Mouse (Mus musculus): ENCODE measurements around the gene Dleu7. TPM values are rescaled to one million over a fixed set of nuclear protein-coding genes. Genes with fewer than 3 reads are reported as not detected.

Gene Dleu7
- total and polyA plus RNA-seq, 3 experiments, result 0.23 TPM; not detected in 2

DNA sequence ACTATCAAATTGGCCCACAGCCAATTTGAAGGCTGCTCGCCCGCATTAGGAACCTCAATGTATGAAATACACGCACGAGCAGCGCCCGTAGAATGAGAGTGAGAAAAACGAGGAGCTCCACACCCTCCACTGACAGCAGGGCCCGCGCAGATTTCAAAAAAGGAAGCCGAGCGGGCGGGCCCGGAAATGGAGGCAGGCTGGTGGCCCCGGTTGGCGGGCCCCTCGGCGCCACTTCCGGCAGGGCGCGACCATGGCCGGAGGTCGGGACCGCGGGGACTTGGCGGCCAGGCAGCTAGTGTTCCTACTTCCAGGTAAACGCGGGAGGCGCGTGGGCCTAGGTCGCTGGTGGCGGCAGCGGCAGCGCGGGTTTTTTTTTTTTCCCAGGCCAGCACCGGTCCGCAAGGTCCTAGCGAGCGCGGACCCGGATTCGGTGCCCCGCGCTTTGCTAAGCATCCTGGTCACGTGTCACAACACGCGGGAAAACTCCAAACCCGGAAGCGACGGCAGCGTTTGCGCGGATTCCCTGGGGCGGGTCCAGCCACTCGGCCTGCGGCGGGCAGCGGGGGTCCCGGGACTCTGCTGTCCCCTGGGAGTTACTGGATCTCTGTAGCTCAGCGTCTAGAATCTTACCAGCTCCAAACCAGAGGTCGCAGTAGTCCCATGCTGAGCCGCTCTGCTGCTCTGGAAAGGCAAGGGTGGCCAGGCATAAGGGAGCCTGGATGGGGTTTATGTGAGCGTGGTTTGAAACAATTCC lies 39.2 kb upstream of the Dleu7 start:
- no peaks in the 10 kb centered on the region for H3K36me3 ChIP-seq (ENCODE audit: control insufficient read depth, insufficient read depth, low read length)
- H3K9ac ChIP-seq (ENCODE audit: low read depth, low read length), result peak overlapping the region; percentile 77
- under 1% methylated on average over 62 of the region's 62 CpGs for WGBS
- peak; percentile 25 for TF ChIP-seq CTCF (IDR thresholded peaks at IDR 0.05)
- TF ChIP-seq EP300 (IDR thresholded peaks at IDR 0.05; ENCODE audit: insufficient read depth, low read depth, low read length), result no peak
- 0 out of 2 replicates have a peak, but pooled peaks have one; percentile 48 for TF ChIP-seq POLR2A (IDR thresholded peaks at IDR 0.05; ENCODE audit: insufficient read depth, low read depth, low read length)
- no peaks in the 10 kb centered on the region for H3K79me2 ChIP-seq (replicated peaks; ENCODE audit: control insufficient read depth, insufficient read depth, low read length)
- peak; percentile 91 to 93 for DNase-seq
- H3K4me3 ChIP-seq, result peak overlapping the region; percentile 78
- H3K4me1 ChIP-seq (ENCODE audit: control insufficient read depth, insufficient read depth, low read length), result 0 out of 2 replicates have a peak, but pooled peaks cover 1% of the 10 kb centered on the region
- H3K27ac ChIP-seq, result peak overlapping the region; percentile 90
- intact Hi-C loops (cut with DNase I), result loop anchor here (2.0 to 10.0 kb wide), 3 partner anchors 39 to 647 kb away; partner anchors contain the start of gene Gucy1b2
- no peaks in the 10 kb centered on the region for H3K27me3 ChIP-seq (ENCODE audit: control insufficient read depth, insufficient read depth, low read length)

DNA sequence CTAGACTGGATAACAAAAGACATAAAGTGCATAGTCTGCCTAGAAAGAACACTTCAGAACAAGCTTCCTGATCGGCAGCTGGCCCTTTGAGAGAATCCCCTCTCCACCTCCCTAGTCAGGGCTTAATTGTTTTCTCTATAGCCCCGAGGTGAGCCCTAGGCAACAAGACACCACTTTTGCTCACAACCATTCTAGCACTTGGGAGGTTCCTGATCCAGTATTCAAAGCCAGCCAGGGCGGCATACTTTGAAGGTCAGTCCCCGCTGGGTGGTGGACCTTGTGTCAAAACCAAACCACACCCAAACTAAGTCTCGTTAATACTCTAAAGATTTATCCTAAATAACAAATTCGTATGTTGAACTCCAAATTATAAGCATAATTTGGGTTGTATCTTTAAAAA lies 38.6 kb upstream of the Dleu7 start:
- no peak for DNase-seq
- WGBS, result 13% methylated on average over 6 of the region's 6 CpGs
- 0 out of 2 replicates have a peak, but pooled peaks cover 1% of the 10 kb centered on the region for H3K4me1 ChIP-seq (ENCODE audit: control insufficient read depth, insufficient read depth, low read length)
- peak overlapping the region; percentile 78 for H3K4me3 ChIP-seq
- TF ChIP-seq CTCF (IDR thresholded peaks at IDR 0.05) (no peak), POLR2A (IDR thresholded peaks at IDR 0.05; ENCODE audit: insufficient read depth, low read depth, low read length) (no peak), EP300 (IDR thresholded peaks at IDR 0.05; ENCODE audit: insufficient read depth, low read depth, low read length) (no peak)
- H3K79me2 ChIP-seq (replicated peaks; ENCODE audit: control insufficient read depth, insufficient read depth, low read length), result no peaks in the 10 kb centered on the region
- H3K9ac ChIP-seq (ENCODE audit: low read depth, low read length), result no peak overlapping the region
- intact Hi-C loops (cut with DNase I), result loop anchor here (10.0 kb wide), 1 partner anchor 647 kb away; no protein-coding TSS in a partner anchor
- no peak overlapping the region for H3K27ac ChIP-seq
- H3K27me3 ChIP-seq (ENCODE audit: control insufficient read depth, insufficient read depth, low read length), result no peaks in the 10 kb centered on the region
- H3K36me3 ChIP-seq (ENCODE audit: control insufficient read depth, insufficient read depth, low read length), result no peaks in the 10 kb centered on the region

DNA sequence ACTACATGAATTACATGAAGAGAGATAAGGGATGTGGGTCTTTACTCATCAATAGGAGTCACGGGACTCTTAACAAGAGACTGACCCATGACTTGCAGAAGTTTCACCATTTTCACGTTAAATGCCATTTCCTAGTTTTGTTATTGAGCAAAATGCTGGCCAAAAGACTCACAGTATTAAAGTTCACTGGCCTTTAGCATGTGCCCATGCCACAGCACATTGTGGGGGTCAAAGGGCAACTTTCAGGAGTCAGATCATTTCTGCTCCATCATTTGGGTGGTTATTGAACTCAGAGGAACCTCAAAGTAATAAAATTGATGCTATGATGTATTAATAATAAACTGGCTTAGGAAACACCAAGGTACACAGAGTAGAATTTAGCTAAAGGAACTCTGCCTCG lies 36.8 kb upstream of the Dleu7 start:
- no peaks in the 10 kb centered on the region for H3K79me2 ChIP-seq (replicated peaks; ENCODE audit: control insufficient read depth, insufficient read depth, low read length)
- H3K4me3 ChIP-seq, result no peak overlapping the region
- H3K27me3 ChIP-seq (ENCODE audit: control insufficient read depth, insufficient read depth, low read length), result no peaks in the 10 kb centered on the region
- H3K9ac ChIP-seq (ENCODE audit: low read depth, low read length), result no peak overlapping the region
- intact Hi-C loops (cut with DNase I), result loop anchor here (10.0 kb wide), 1 partner anchor 645 kb away; no protein-coding TSS in a partner anchor
- WGBS, result 83% methylated on average over 3 of the region's 3 CpGs
- no peak for TF ChIP-seq POLR2A (IDR thresholded peaks at IDR 0.05; ENCODE audit: insufficient read depth, low read depth, low read length)
- TF ChIP-seq EP300 (IDR thresholded peaks at IDR 0.05; ENCODE audit: insufficient read depth, low read depth, low read length), result no peak
- no peak for TF ChIP-seq CTCF (IDR thresholded peaks at IDR 0.05)
- H3K4me1 ChIP-seq (ENCODE audit: control insufficient read depth, insufficient read depth, low read length), result 0 out of 2 replicates have a peak, but pooled peaks cover 1% of the 10 kb centered on the region
- DNase-seq, result no peak
- no peaks in the 10 kb centered on the region for H3K36me3 ChIP-seq (ENCODE audit: control insufficient read depth, insufficient read depth, low read length)
- no peak overlapping the region for H3K27ac ChIP-seq

DNA sequence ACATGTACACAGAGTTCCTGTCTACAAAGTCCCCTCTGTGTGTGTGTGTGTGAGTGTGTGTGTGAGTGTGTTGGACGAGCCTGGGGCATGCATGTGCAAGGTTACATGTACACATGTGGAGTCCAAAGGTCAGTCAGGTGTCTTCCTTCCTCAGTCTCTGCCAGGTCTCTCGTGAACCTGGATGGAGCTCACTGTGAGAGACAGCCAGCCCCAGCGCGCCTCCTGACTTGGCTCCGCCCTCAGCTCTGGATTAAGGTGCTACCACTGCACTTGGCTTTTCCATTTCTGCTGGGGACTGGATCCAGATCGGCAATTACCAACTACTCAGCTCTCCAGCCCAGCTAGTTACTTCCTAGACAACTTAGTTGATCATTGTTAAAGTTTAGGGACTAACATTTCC lies 35.8 kb upstream of the Dleu7 start:
- H3K27me3 ChIP-seq (ENCODE audit: control insufficient read depth, insufficient read depth, low read length), result no peaks in the 10 kb centered on the region
- no peak overlapping the region for H3K9ac ChIP-seq (ENCODE audit: low read depth, low read length)
- H3K27ac ChIP-seq, result no peak overlapping the region
- 58% methylated on average over 6 of the region's 6 CpGs for WGBS
- no peak overlapping the region for H3K4me3 ChIP-seq
- intact Hi-C loops (cut with DNase I), result no loop called here
- TF ChIP-seq CTCF (IDR thresholded peaks at IDR 0.05), result no peak
- no peak for TF ChIP-seq POLR2A (IDR thresholded peaks at IDR 0.05; ENCODE audit: insufficient read depth, low read depth, low read length)
- no peak for TF ChIP-seq EP300 (IDR thresholded peaks at IDR 0.05; ENCODE audit: insufficient read depth, low read depth, low read length)
- 0 out of 2 replicates have a peak, but pooled peaks cover 1% of the 10 kb centered on the region for H3K4me1 ChIP-seq (ENCODE audit: control insufficient read depth, insufficient read depth, low read length)
- DNase-seq, result no peak
- H3K36me3 ChIP-seq (ENCODE audit: control insufficient read depth, insufficient read depth, low read length), result no peaks in the 10 kb centered on the region
- no peaks in the 10 kb centered on the region for H3K79me2 ChIP-seq (replicated peaks; ENCODE audit: control insufficient read depth, insufficient read depth, low read length)

DNA sequence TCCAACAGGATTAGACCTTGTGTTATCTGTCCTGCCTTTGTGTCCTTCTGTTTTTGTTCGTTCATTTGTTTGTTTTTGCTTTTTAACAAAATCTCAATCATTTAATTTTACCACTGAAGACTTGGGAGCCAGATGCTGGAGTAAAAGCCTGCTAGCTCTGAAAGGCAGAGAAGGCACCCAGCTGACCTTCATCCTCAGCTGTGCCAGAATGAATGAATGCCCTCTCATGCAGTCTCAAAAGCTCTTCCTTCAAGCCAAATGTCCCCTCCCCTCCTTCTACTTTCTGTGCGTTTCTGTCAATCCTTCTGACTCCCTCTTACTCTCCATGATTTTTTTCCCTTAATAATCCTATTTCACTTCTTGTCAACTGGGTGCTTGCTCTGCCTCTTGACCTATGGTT lies 34.3 kb upstream of the Dleu7 start:
- no peak overlapping the region for H3K9ac ChIP-seq (ENCODE audit: low read depth, low read length)
- no peaks in the 10 kb centered on the region for H3K4me1 ChIP-seq (ENCODE audit: control insufficient read depth, insufficient read depth, low read length)
- no peaks in the 10 kb centered on the region for H3K79me2 ChIP-seq (replicated peaks; ENCODE audit: control insufficient read depth, insufficient read depth, low read length)
- H3K27me3 ChIP-seq (ENCODE audit: control insufficient read depth, insufficient read depth, low read length), result no peaks in the 10 kb centered on the region
- H3K27ac ChIP-seq, result no peak overlapping the region
- no peak for DNase-seq
- no peaks in the 10 kb centered on the region for H3K36me3 ChIP-seq (ENCODE audit: control insufficient read depth, insufficient read depth, low read length)
- 30% methylated on average over 2 of the region's 2 CpGs for WGBS
- no peak overlapping the region for H3K4me3 ChIP-seq
- intact Hi-C loops (cut with DNase I), result no loop called here
- TF ChIP-seq EP300 (IDR thresholded peaks at IDR 0.05; ENCODE audit: insufficient read depth, low read depth, low read length) (no peak), CTCF (IDR thresholded peaks at IDR 0.05) (no peak), POLR2A (IDR thresholded peaks at IDR 0.05; ENCODE audit: insufficient read depth, low read depth, low read length) (no peak)

DNA sequence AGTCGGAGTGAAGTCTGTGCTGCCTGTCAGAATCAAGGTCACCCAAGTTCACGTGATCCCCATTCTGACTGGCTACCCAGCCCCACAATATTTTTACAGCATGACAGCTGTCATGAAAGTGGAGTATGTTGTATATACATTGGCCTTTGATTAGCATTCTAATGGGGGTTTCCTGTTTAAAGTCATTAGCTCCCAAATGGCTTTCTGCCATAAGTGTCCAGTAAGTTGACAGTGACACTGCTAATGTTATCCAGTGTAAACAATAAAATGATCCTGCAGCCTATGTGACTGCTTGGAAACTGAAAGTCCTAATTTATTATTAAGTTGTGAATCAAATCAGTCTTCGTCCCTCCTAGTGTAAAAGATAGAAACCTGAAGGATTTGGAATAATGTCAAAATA lies 33.2 kb upstream of the Dleu7 start:
- intact Hi-C loops (cut with DNase I), result no loop called here

More for the DNA sequence above, 33.2 kb upstream of the Dleu7 start:
- no peaks in the 10 kb centered on the region for H3K4me1 ChIP-seq (ENCODE audit: control insufficient read depth, insufficient read depth, low read length)
- H3K4me3 ChIP-seq, result no peak overlapping the region
- no peaks in the 10 kb centered on the region for H3K27me3 ChIP-seq (ENCODE audit: control insufficient read depth, insufficient read depth, low read length)
- H3K9ac ChIP-seq (ENCODE audit: low read depth, low read length), result no peak overlapping the region
- no peaks in the 10 kb centered on the region for H3K36me3 ChIP-seq (ENCODE audit: control insufficient read depth, insufficient read depth, low read length)
- H3K79me2 ChIP-seq (replicated peaks; ENCODE audit: control insufficient read depth, insufficient read depth, low read length), result no peaks in the 10 kb centered on the region
- no peak for DNase-seq
- WGBS, result 78% methylated on average over 3 of the region's 3 CpGs
- TF ChIP-seq CTCF (IDR thresholded peaks at IDR 0.05) (no peak), EP300 (IDR thresholded peaks at IDR 0.05; ENCODE audit: insufficient read depth, low read depth, low read length) (no peak), POLR2A (IDR thresholded peaks at IDR 0.05; ENCODE audit: insufficient read depth, low read depth, low read length) (no peak)
- no peak overlapping the region for H3K27ac ChIP-seq

All from heart, adult 2 months (tissue).